Mouse (Mus musculus): ENCODE data around the gene Phc2.

The Phc2 gene

GRCm38 (mm10) chr4:128787023-128787939, 132.8 kb downstream of the Phc2 start:
- no peak for DNase-seq

GRCm38 (mm10) chr4:128788108-128788507, 133.6 kb downstream of the Phc2 start:
- no peak for DNase-seq

- peak; percentile 54 for DNase-seq
These were observed 135.1 kb downstream of the Phc2 start for GRCm38 (mm10) chr4:128789646-128790045.

GRCm38 (mm10) chr4:128793710-128794109, 139.2 kb downstream of the Phc2 start:
- peak; percentile 40 for DNase-seq

GRCm38 (mm10) chr4:128794198-128794597, 139.7 kb downstream of the Phc2 start:
- DNase-seq: no peak

GRCm38 (mm10) chr4:128795596-128795995, 141.1 kb downstream of the Phc2 start:
- peak; percentile 59 for DNase-seq

GRCm38 (mm10) chr4:128796788-128797187, 142.3 kb downstream of the Phc2 start:
- DNase-seq: no peak

GRCm38 (mm10) chr4:128801675-128802465, 147.4 kb downstream of the Phc2 start:
- peak; percentile 45 for DNase-seq

Measured in lung, postnatal 10 days (tissue).